Mouse (Mus musculus) heart, adult 2 months (tissue): ENCODE data around the gene Rabgef1. TPM values are rescaled to one million over a fixed set of nuclear protein-coding genes. Genes with fewer than 3 reads are reported as not detected.

Experiments used
- DNase-seq, 2 experiments: peaks; one replicate each; pipeline ENCODE4 v3.0.0; 2021
- H3K27ac ChIP-seq: fragments of 200-600 bp; 2 replicates; pipeline ENCODE4 v1.8.1; 2022
- H3K27me3 ChIP-seq: fragments of 200-500 bp; 2 replicates; pipeline ENCODE4 v1.6.1; 2012; ENCODE audit warnings: mild to moderate bottlenecking, low read length, inconsistent platforms, mixed read lengths; ENCODE audit not compliant: control insufficient read depth, insufficient read depth
- H3K36me3 ChIP-seq: fragments of 200-500 bp; 2 replicates; pipeline ENCODE4 v1.6.1; 2012; ENCODE audit warnings: low read length, inconsistent platforms; ENCODE audit not compliant: control insufficient read depth, insufficient read depth
- H3K4me1 ChIP-seq: fragments of 200-500 bp; 2 replicates; pipeline ENCODE4 v1.6.1; 2011; ENCODE audit warnings: low read length; ENCODE audit not compliant: control insufficient read depth, insufficient read depth
- H3K4me3 ChIP-seq: fragments of 200-600 bp; 2 replicates; pipeline ENCODE4 v1.8.1; 2022
- H3K79me2 ChIP-seq: fragments of 200-500 bp; replicated peaks from 2 replicates; pipeline ENCODE4 v1.6.1; 2012; ENCODE audit warnings: mild to moderate bottlenecking, inconsistent platforms, low read length, moderate library complexity, mixed read lengths; ENCODE audit not compliant: control insufficient read depth, insufficient read depth
- H3K9ac ChIP-seq: fragments of 200-500 bp; 2 replicates; pipeline ENCODE4 v1.6.1; 2012; ENCODE audit warnings: low read depth, mild to moderate bottlenecking, control low read depth, inconsistent platforms, low read length, mixed read lengths
- CTCF ChIP-seq: fragments of 200-600 bp; IDR thresholded peaks from 2 replicates; pipeline ENCODE4 v1.8.1; 2022; ENCODE audit warnings: antibody characterized with exemption, mild to moderate bottlenecking, moderate library complexity
- EP300 ChIP-seq: fragments of 200-500 bp; IDR thresholded peaks from 2 replicates; pipeline ENCODE4 v1.6.1; 2011; ENCODE audit warnings: low read depth, low read length, control low read depth; ENCODE audit not compliant: insufficient read depth
- POLR2A ChIP-seq: fragments of 200-500 bp; IDR thresholded peaks from 2 replicates; pipeline ENCODE4 v1.6.1; 2011; ENCODE audit warnings: mild to moderate bottlenecking, low read depth, low read length, control low read depth; ENCODE audit not compliant: insufficient read depth
- WGBS: fragments of 180-500 bp; shearing (Covaris S2); methylation state at CpG from one replicate; pipeline ENCODE4 v1.1.7; 2018; 5-methylcytosine and 5-hydroxymethylcytosine counted together
- intact Hi-C: fragments of 180-260 bp; cut with DNase I; formaldehyde crosslinking; loops from one replicate; pipeline ENCODE4 v1.15.1; 2025
- polyA plus RNA-seq: library from polyadenylated mRNA; depleted of rRNA; stranded (reverse); fragments of >200 nt; gene quantifications from 2 replicates; pipeline ENCODE4 v1.2.3, GENCODE M21; 2012
- total RNA-seq, 2 experiments: library from RNA; stranded (reverse); gene quantifications; 2 replicates each; pipeline ENCODE4 v1.2.3; 2021

Rabgef1 gene
- total and polyA plus RNA-seq, 3 experiments, result 15.6 to 25.5 (median 19.6) TPM

DNA sequence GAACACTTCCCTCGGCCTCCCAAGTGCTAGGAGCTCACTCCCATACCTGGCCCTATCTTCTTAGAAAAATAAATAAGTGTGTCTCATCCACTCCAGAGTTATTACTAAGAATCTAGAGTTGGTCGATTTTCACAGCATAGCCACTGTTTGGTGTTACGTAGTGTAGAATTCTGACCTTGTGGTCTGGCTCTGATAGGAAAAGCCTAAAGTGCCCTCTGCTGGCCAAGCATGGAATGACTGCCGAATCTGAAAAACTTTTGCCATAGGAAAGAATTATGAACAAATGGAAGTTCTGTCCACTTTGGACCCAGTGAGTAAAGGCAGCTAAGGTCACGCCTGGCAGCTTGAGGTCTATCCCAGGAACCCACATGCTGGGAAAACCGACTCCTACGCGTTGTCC is 32.2 kb upstream of the Rabgef1 start:
- Histone ChIP-seq H3K4me1 (peaks cover 1% of the 10 kb centered on the region; the same call in 1 of the 2 replicates), H3K27me3 (no peaks in the 10 kb centered on the region), H3K9ac (no peak overlapping the region), H3K4me3 (no peak overlapping the region), H3K36me3 (no peaks in the 10 kb centered on the region), H3K27ac (no peak overlapping the region), H3K79me2 (no peaks in the 10 kb centered on the region)
- peak; percentile 97 for TF ChIP-seq CTCF
- no peak for TF ChIP-seq POLR2A
- TF ChIP-seq EP300, result peak; percentile 53; the same call in 1 of the 2 replicates
- peak; percentile 73 to 88 for DNase-seq
- WGBS, result 16% methylated on average over 8 of the region's 8 CpGs
- intact Hi-C loops, result loop anchor here (1.0 kb wide), 3 partner anchors 74 to 116 kb away; no protein-coding TSS in a partner anchor

- peaks cover 4% of the 10 kb centered on the region for H3K4me1 ChIP-seq
- no peak overlapping the region for H3K9ac ChIP-seq
- no peak for DNase-seq
- H3K27me3 ChIP-seq, result no peaks in the 10 kb centered on the region
- no peaks in the 10 kb centered on the region for H3K79me2 ChIP-seq
- H3K27ac ChIP-seq, result no peak overlapping the region
- TF ChIP-seq POLR2A, result no peak
- TF ChIP-seq EP300, result no peak
- TF ChIP-seq CTCF, result no peak
- intact Hi-C loops, result loop anchor here (5.0 to 10.0 kb wide), 2 partner anchors 64 to 206 kb away; no protein-coding TSS in a partner anchor
- H3K4me3 ChIP-seq, result no peak overlapping the region
- 79% methylated on average over 5 of the region's 5 CpGs for WGBS
- no peaks in the 10 kb centered on the region for H3K36me3 ChIP-seq
These were observed 30.5 kb upstream of the Rabgef1 start for GRCm38 (mm10) chr5:130141138-130141537.

GRCm38 (mm10) chr5:130142041-130142440 is 29.6 kb upstream of the Rabgef1 start:
- H3K27ac ChIP-seq, result no peak overlapping the region
- no peaks in the 10 kb centered on the region for H3K27me3 ChIP-seq
- H3K36me3 ChIP-seq, result no peaks in the 10 kb centered on the region
- H3K4me3 ChIP-seq, result no peak overlapping the region
- no peak overlapping the region for H3K9ac ChIP-seq
- TF ChIP-seq EP300 (no peak), CTCF (no peak), POLR2A (no peak)
- no peak for DNase-seq
- H3K79me2 ChIP-seq, result no peaks in the 10 kb centered on the region
- 39% methylated on average over 4 of the region's 4 CpGs for WGBS
- peaks cover 4% of the 10 kb centered on the region for H3K4me1 ChIP-seq
- intact Hi-C loops, result loop anchor here (5.0 to 10.0 kb wide), 2 partner anchors 65 to 207 kb away; no protein-coding TSS in a partner anchor

DNA sequence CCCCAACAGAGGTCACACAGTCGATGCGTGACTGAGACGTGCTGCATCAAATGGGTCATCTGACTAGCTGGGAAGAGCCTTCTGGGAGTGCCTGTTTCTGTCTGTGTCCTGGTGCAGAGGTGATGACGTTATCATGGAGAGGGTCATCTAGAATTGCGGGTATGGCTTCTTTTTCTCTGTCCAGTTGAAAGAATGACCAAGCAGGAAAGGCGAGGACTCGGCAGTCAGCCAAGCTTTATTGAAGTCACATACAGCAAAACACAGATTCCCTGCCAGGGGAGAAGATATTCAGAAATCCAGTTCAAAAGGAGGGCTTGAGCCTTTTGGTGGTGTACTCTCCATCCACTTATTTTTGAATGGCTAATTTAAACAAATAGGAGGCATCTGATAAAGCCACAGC is 28.5 kb upstream of the Rabgef1 start:
- WGBS, result 78% methylated on average over 7 of the region's 7 CpGs
- no peak for DNase-seq
- intact Hi-C loops, result loop anchor here (5.0 to 10.0 kb wide), 2 partner anchors 66 to 208 kb away; no protein-coding TSS in a partner anchor

GRCm38 (mm10) chr5:130143977-130144333 is 27.6 kb upstream of the Rabgef1 start:
- DNase-seq, result peak; percentile 76 to 82
- Histone ChIP-seq H3K36me3 (no peaks in the 10 kb centered on the region), H3K4me1 (peaks cover 4% of the 10 kb centered on the region), H3K79me2 (no peaks in the 10 kb centered on the region), H3K9ac (peak overlapping the region; percentile 51), H3K4me3 (peak overlapping the region; percentile 70), H3K27ac (peak overlapping the region; percentile 81), H3K27me3 (no peaks in the 10 kb centered on the region)
- TF ChIP-seq POLR2A (no peak), EP300 (0 out of 2 replicates have a peak, but pooled peaks have one; percentile 9)
- 2% methylated on average over 20 of the region's 20 CpGs for WGBS
- intact Hi-C loops, result loop anchor here (2.0 to 10.0 kb wide), 3 partner anchors 27 to 209 kb away; partner anchors contain the start of gene Rabgef1

More for the DNA sequence above, 28.5 kb upstream of the Rabgef1 start:
- no peak for TF ChIP-seq CTCF
- TF ChIP-seq EP300, result no peak
- TF ChIP-seq POLR2A, result no peak
- Histone ChIP-seq H3K27ac (no peak overlapping the region), H3K9ac (no peak overlapping the region), H3K36me3 (no peaks in the 10 kb centered on the region), H3K27me3 (no peaks in the 10 kb centered on the region), H3K4me3 (no peak overlapping the region), H3K79me2 (no peaks in the 10 kb centered on the region), H3K4me1 (peaks cover 4% of the 10 kb centered on the region)
